Mouse (Mus musculus): Measurements from ENCODE around the gene Fuz. TPM values are rescaled to one million over a fixed set of nuclear protein-coding genes. Genes with fewer than 3 reads are reported as not detected.
A peak's percentile ranks its signal among the peaks of the same experiment; 100 is the strongest.

The Fuz gene
- total RNA-seq, 4 experiments from 2014 or later: 21.8 to 28.6 (median 24.0) TPM

DNA sequence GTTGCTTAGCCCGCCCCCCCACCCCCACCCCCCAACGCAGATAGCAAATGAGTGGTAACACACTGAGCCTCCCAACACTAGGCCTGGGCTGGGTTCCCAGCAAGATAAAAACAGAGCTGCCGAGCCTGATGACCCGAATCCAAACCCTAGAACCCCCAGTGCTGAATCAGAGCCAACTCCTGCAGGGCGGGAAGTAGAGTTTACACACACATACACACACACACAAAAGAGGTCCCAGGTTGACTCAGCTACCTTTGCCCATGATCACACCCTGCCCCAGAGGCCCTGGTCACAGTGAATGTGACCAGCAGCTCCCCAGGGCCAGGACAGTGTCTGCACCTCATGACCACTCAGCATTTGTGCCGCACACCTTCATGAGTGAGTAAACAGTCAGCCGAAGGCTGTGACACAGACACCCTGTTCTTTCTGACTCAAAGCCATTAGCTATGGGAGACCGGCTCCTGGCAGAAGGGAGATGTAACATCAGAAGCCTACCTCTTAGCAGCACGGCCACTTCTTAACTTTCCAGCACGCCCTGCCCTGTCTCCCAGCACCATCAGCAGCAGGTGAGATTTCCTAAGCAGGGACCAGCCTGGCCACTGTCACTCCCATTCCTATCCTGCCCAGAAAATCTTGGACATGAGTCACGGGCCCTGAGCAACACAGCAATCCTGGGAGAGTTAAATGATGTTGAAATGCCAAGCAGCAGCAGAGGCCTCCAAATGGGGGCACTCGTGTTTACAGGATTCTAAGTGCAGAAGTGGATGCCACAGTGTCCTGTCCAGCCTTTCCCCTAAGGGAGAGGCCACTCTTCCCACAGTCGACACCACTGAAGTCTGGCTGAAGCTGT, 7.4 kb upstream of the Fuz start:
- no peak for DNase-seq (ENCODE audit: low spot score in 2 of 2)

DNA sequence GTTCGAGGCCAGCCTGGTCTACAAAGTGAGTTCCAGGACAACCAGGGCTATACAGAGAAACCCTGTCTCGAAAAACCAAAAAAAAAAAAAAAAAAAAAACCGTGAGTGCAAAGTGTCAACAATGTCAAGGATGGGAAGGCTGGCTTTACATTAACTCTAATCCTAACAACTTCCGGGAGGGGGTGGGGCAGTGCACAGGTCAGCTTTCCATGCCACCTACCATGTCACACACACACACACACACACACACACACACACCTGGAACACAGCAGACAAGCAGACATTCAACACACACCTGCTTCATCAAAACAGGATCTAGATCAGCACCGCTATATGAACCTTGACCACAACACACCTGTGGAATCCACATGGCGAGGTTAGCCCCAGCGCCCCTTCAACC, 5.7 kb upstream of the Fuz start:
- no peak for DNase-seq (ENCODE audit: low spot score in 2 of 2)

GRCm38 (mm10) chr7:44890737-44891136, 5.1 kb upstream of the Fuz start:
- DNase-seq (ENCODE audit: low spot score in 2 of 2): no peak

- no peak for DNase-seq (ENCODE audit: low spot score in 2 of 2)
These were observed 4.3 kb upstream of the Fuz start for GRCm38 (mm10) chr7:44891611-44892010.

GRCm38 (mm10) chr7:44892276-44892921, 3.5 kb upstream of the Fuz start, which contains the start of gene Med25:
TSS of gene Med25 (minus strand) at chr7:44892712.
- peak; percentile 92 to 97 for DNase-seq (ENCODE audit: low spot score in 2 of 2)

- no peak for DNase-seq (ENCODE audit: low spot score in 2 of 2)
These were observed 2.7 kb upstream of the Fuz start for GRCm38 (mm10) chr7:44893197-44893596.

DNA sequence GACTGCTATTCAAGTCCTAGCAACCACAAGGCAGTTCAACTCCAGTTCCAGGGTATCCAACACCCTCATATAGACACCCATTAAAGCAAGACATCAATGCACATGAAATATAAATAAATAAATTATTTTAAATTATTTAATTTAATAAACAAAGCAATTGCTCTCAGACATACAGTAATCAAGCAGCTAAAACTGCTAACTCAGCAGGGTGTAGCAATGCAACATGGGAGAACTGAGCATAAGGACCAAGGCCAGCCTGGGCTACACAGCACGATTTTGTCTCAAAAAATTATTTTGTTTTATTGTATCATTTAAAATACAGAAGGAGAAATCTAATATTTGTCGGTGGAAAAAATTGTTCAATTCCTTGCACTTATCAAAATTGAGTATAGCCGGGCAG, 1.7 kb upstream of the Fuz start:
- DNase-seq (ENCODE audit: low spot score in 2 of 2): no peak

GRCm38 (mm10) chr7:44895206-44895592, 680 bp upstream of the Fuz start:
- DNase-seq (ENCODE audit: low spot score in 2 of 2): no peak

- DNase-seq (ENCODE audit: low spot score in 2 of 2): no peak
These were observed 620 bp downstream of the Fuz start for GRCm38 (mm10) chr7:44896499-44896898.

DNA sequence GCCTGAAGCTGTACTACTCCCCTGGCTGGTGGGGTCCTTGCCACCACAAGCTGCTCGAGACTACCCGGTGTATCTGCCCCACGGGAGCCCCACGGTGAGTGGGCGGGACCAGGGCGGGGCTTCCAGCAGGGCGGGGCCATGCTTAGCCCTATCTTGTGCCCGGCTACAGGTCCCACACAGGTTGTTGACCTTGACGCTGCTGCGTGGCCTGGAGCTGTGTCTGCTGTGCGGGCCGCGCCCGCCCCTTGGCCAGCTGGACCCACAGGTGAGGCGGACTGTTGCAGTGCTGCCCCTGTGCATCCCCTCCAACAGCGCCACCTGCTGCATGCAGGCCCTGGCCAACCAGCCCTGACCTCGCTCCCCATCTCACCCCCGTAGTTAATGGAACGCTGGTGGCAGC, 2.7 kb downstream of the Fuz start:
- DNase-seq (ENCODE audit: low spot score in 2 of 2): peak in 1 of 2 experiments; percentile 56

- no peak for DNase-seq (ENCODE audit: low spot score in 2 of 2)
These were observed 4.8 kb downstream of the Fuz start for GRCm38 (mm10) chr7:44900632-44901031.

GRCm38 (mm10) chr7:44901230-44901722, 5.4 kb downstream of the Fuz start:
- DNase-seq (ENCODE audit: low spot score in 2 of 2): no peak

GRCm38 (mm10) chr7:44905430-44905829, 9.6 kb downstream of the Fuz start:
- peak in 1 of 2 experiments; percentile 77 for DNase-seq (ENCODE audit: low spot score in 2 of 2)

DNA sequence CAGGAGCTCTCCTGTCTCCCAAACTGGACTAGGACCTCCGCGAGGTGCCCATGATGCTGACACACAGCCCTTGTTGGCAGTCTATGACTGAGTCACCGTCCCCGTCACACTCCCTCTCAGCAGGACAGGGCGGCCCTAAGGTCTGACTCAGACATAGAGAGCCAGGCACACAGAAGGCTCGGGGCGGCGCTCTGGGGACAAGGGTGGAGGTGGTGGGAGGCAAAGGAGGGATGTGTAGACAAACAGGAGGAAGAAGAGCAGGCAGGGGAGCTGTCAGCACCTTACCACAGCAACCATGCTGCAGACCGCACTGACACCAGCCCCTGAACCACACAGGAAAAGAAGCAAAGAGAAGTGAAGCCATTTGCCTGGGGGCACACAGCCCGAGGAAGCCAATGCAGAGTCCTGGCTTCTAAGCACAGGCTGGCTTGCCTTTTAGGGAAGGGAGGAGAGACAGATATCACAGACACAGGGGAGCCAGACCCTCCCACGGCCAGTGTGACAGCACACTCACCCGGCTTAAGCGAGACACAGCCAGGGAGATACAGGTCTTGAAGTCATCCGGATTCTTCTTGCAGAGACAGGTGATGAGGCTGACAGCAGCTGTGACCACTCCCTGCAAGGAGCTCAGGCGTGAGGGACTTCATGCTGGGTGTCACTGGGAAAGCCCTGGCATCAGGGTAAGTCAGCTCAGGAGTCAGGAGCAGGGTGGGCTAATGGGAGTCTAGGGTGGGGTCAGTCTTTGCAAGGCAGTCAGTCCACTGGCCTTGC, 13.0 kb downstream of the Fuz start:
- DNase-seq (ENCODE audit: low spot score in 2 of 2): peak in 1 of 2 experiments; percentile 52

- DNase-seq (ENCODE audit: low spot score in 2 of 2): no peak
These were observed 18.5 kb downstream of the Fuz start for GRCm38 (mm10) chr7:44914396-44914795.

- DNase-seq (ENCODE audit: low spot score in 2 of 2): no peak
These were observed 19.4 kb downstream of the Fuz start for GRCm38 (mm10) chr7:44915314-44915713.

- no peak for DNase-seq (ENCODE audit: low spot score in 2 of 2)
These were observed 20.3 kb downstream of the Fuz start for GRCm38 (mm10) chr7:44916191-44916590.

GRCm38 (mm10) chr7:44916881-44917280, 21.0 kb downstream of the Fuz start:
- DNase-seq (ENCODE audit: low spot score in 2 of 2): no peak

DNA sequence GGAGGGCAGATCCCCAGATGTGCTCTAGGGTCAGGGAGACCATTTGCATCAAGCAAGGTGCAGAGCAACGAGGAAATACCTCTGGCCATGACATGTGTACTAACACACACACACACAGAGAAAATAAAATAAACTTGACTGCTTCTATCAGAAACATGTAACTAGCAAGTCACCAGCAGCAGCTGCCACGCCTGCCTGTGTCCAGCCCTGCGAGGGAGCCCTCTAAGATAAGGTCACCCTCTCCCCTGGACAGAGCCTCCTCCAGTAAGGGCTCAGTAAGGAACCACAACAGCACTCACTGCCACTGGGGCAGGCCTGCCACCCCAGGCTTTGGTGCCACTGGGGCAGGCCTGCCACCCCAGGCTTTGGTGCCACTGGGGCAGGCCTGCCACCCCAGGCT, 22.3 kb downstream of the Fuz start:
- no peak for DNase-seq (ENCODE audit: low spot score in 2 of 2)

GRCm38 (mm10) chr7:44919127-44919526, 23.2 kb downstream of the Fuz start:
- DNase-seq (ENCODE audit: low spot score in 2 of 2): no peak

GRCm38 (mm10) chr7:44922530-44922929, 26.7 kb downstream of the Fuz start:
- DNase-seq (ENCODE audit: low spot score in 2 of 2): no peak

DNA sequence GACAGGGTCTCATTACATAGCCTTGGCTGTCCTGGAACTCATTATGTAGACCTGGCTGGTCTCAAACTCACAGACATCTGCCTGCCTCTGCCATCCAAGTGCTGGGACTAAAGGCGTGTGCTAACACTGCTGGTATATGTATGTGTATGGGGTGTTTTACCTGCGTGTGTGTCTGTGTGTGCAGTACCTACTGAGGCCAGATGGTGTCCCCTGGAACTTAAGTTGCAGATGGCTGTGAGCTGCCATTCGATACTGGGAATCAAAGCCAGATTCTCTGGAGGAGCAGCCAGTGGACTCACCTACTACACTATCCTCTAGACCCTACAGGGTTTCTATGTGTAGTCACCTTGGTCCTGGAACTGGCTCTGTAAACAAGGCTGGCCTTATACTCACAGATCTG, 29.6 kb downstream of the Fuz start:
- DNase-seq (ENCODE audit: low spot score in 2 of 2): no peak
